Mouse (Mus musculus) E14TG2a.4 (cell line): ENCODE data around the gene Gm39115.
"Not testable (repeated sequence)": the region's sequence is repeated elsewhere in the genome, so short reads cannot be mapped to it uniquely, and the experiment has no call there.

Experiments
- H3K27me3 ChIP-seq: 2 replicates; pipeline ENCODE4 v1.6.1; 2014; ENCODE audit warnings: low read length, control low read depth; ENCODE audit not compliant: insufficient read depth
- H3K36me3 ChIP-seq: 2 replicates; pipeline ENCODE4 v1.6.1; 2014; ENCODE audit warnings: low read length, control low read depth; ENCODE audit not compliant: insufficient read depth
- H3K4me1 ChIP-seq: replicated peaks from 2 replicates; pipeline ENCODE4 v1.6.1; 2014; ENCODE audit warnings: low read depth, low read length, control low read depth
- H3K4me3 ChIP-seq: replicated peaks from 2 replicates; pipeline ENCODE4 v1.5.1; 2014; ENCODE audit warnings: mild to moderate bottlenecking, low read length
- H3K9me3 ChIP-seq: 2 replicates; pipeline ENCODE4 v1.6.1; 2014; ENCODE audit warnings: low read length, control low read depth
- CTCF ChIP-seq: conservative IDR thresholded peaks from 2 replicates; pipeline ENCODE4 v1.5.1; 2014; ENCODE audit warnings: low read length
- NANOG ChIP-seq: IDR thresholded peaks from 2 replicates; pipeline ENCODE4 v1.6.1; 2014; ENCODE audit warnings: borderline replicate concordance, low read length, mixed read lengths
- POU5F1 ChIP-seq: IDR thresholded peaks from 2 replicates; pipeline ENCODE4 v1.6.1; 2014; ENCODE audit warnings: low read length, borderline replicate concordance

Gm39115 gene

GRCm38 (mm10) chr7:142135934-142136333 lies at the start of gene Gm39115:
Gene Gm39115 (minus strand): TSS chr7:142136034.
- not testable (repeated sequence) for H3K36me3 ChIP-seq, H3K4me1 ChIP-seq, H3K27me3 ChIP-seq, H3K4me3 ChIP-seq
- peaks cover 14% of the 10 kb centered on the region for H3K9me3 ChIP-seq

- no peak for TF ChIP-seq CTCF
- TF ChIP-seq POU5F1 = no peak
- TF ChIP-seq NANOG = no peak
- H3K4me3 ChIP-seq = no peak overlapping the region
- 0 out of 2 replicates have a peak, but pooled peaks cover 2% of the 10 kb centered on the region for H3K27me3 ChIP-seq
- no peaks in the 10 kb centered on the region for H3K36me3 ChIP-seq
- H3K4me1 ChIP-seq = no peaks in the 10 kb centered on the region
- peaks cover 23% of the 10 kb centered on the region for H3K9me3 ChIP-seq
Observed at GRCm38 (mm10) chr7:142181021-142181420, 45.2 kb upstream of the Gm39115 start.

GRCm38 (mm10) chr7:142178685-142179084 lies 42.9 kb upstream of the Gm39115 start:
- TF ChIP-seq CTCF = no peak
- no peak for TF ChIP-seq POU5F1
- TF ChIP-seq NANOG = no peak
- H3K9me3 ChIP-seq = peaks cover 19% of the 10 kb centered on the region
- no peak overlapping the region for H3K4me3 ChIP-seq
- H3K4me1 ChIP-seq = no peaks in the 10 kb centered on the region
- 0 out of 2 replicates have a peak, but pooled peaks cover 2% of the 10 kb centered on the region for H3K27me3 ChIP-seq
- no peaks in the 10 kb centered on the region for H3K36me3 ChIP-seq

- not testable (repeated sequence) for H3K27me3 ChIP-seq, H3K4me3 ChIP-seq, H3K4me1 ChIP-seq, H3K36me3 ChIP-seq
- peaks cover 19% of the 10 kb centered on the region for H3K9me3 ChIP-seq
Observed at GRCm38 (mm10) chr7:142175905-142176304, 40.1 kb upstream of the Gm39115 start, which contains the start of gene Krtap5-2. Gene Krtap5-2 (minus strand): TSS chr7:142176005.

- Histone ChIP-seq H3K4me3 (no peak overlapping the region), H3K27me3 (peaks cover 4% of the 10 kb centered on the region; the same call in 1 of the 2 replicates), H3K36me3 (no peaks in the 10 kb centered on the region), H3K9me3 (no peaks in the 10 kb centered on the region), H3K4me1 (no peaks in the 10 kb centered on the region; the same call in 1 of the 2 replicates)
- TF ChIP-seq CTCF (peak; percentile 90), POU5F1 (no peak)
Observed at GRCm38 (mm10) chr7:142169836-142170235, 34.0 kb upstream of the Gm39115 start.

GRCm38 (mm10) chr7:142165639-142166038 lies 29.8 kb upstream of the Gm39115 start, which contains the start of gene Gm4553:
Gene Gm4553 (minus strand): TSS chr7:142165739.
- H3K4me1 ChIP-seq, H3K36me3 ChIP-seq, H3K9me3 ChIP-seq, H3K27me3 ChIP-seq, H3K4me3 ChIP-seq: not testable (repeated sequence)

- no peaks in the 10 kb centered on the region for H3K27me3 ChIP-seq
- no peaks in the 10 kb centered on the region for H3K36me3 ChIP-seq
- H3K9me3 ChIP-seq = no peaks in the 10 kb centered on the region
- H3K4me1 ChIP-seq = no peaks in the 10 kb centered on the region
- no peak overlapping the region for H3K4me3 ChIP-seq
- no peak for TF ChIP-seq CTCF
- TF ChIP-seq POU5F1 = no peak
- TF ChIP-seq NANOG = no peak
Observed at GRCm38 (mm10) chr7:142159366-142159765, 23.5 kb upstream of the Gm39115 start.

GRCm38 (mm10) chr7:142157013-142157412 lies 21.2 kb upstream of the Gm39115 start, which contains the start of gene Gm29735:
Gene Gm29735 (minus strand): TSS chr7:142157113.
- not testable (repeated sequence) for H3K4me1 ChIP-seq, H3K9me3 ChIP-seq, H3K36me3 ChIP-seq, H3K27me3 ChIP-seq, H3K4me3 ChIP-seq

- Histone ChIP-seq H3K4me3 (no peak overlapping the region), H3K9me3 (no peaks in the 10 kb centered on the region), H3K27me3 (0 out of 2 replicates have a peak, but pooled peaks cover 5% of the 10 kb centered on the region), H3K4me1 (no peaks in the 10 kb centered on the region), H3K36me3 (no peaks in the 10 kb centered on the region)
- TF ChIP-seq POU5F1 = no peak
- TF ChIP-seq CTCF = no peak
- no peak for TF ChIP-seq NANOG
Observed at GRCm38 (mm10) chr7:142155308-142155707, 19.5 kb upstream of the Gm39115 start.

- Histone ChIP-seq H3K27me3 (0 out of 2 replicates have a peak, but pooled peaks cover 5% of the 10 kb centered on the region), H3K9me3 (no peaks in the 10 kb centered on the region), H3K36me3 (no peaks in the 10 kb centered on the region), H3K4me3 (no peak overlapping the region), H3K4me1 (no peaks in the 10 kb centered on the region)
- TF ChIP-seq NANOG (no peak), CTCF (no peak), POU5F1 (no peak)
Observed at GRCm38 (mm10) chr7:142152191-142152590, 16.4 kb upstream of the Gm39115 start.
